Mouse (Mus musculus) lung, postnatal 0 days (tissue): ENCODE data around the gene Tas1r1. TPM values are rescaled to one million over a fixed set of nuclear protein-coding genes. Genes with fewer than 3 reads are reported as not detected.
"Not testable (repeated sequence)": the region's sequence is repeated elsewhere in the genome, so short reads cannot be mapped to it uniquely, and the experiment has no call there.

Source experiments
- ATAC-seq: fragments of 200-750 bp; cut with Nextera tagmentation; 2 replicates; pipeline ENCODE4 v1.8.0; 2017; ENCODE audit warnings: moderate library complexity
- DNase-seq: peaks from one replicate; pipeline ENCODE4 v3.0.0-alpha.2; 2016; ENCODE audit warnings: low spot score
- H3K27ac ChIP-seq: fragments of 300-500 bp; sonication (generic); 2 replicates; pipeline ENCODE4 v1.5.1; 2014; ENCODE audit warnings: antibody characterized with exemption, mild to moderate bottlenecking, low read length, mixed read lengths
- H3K27me3 ChIP-seq: fragments of 300-500 bp; sonication (generic); replicated peaks from 2 replicates; pipeline ENCODE4 v1.6.1; 2014; ENCODE audit warnings: low read length, mixed read lengths; ENCODE audit not compliant: insufficient read depth
- H3K36me3 ChIP-seq: fragments of 300-500 bp; sonication (generic); 2 replicates; pipeline ENCODE4 v1.6.1; 2014; ENCODE audit warnings: low read length, mixed read lengths; ENCODE audit not compliant: insufficient read depth
- H3K4me1 ChIP-seq: fragments of 300-500 bp; sonication (generic); 2 replicates; pipeline ENCODE4 v1.6.1; 2014; ENCODE audit warnings: antibody characterized with exemption, low read depth, low read length, mixed read lengths; ENCODE audit not compliant: insufficient read depth
- H3K4me2 ChIP-seq: fragments of 300-500 bp; sonication (generic); replicated peaks from 2 replicates; pipeline ENCODE4 v1.6.1; 2014; ENCODE audit warnings: low read depth, mild to moderate bottlenecking, low read length, moderate library complexity, mixed read lengths
- H3K4me3 ChIP-seq: fragments of 300-500 bp; sonication (generic); 2 replicates; pipeline ENCODE4 v1.5.1; 2014; ENCODE audit warnings: low read depth, low read length
- H3K9ac ChIP-seq: fragments of 300-500 bp; sonication (generic); replicated peaks from 2 replicates; pipeline ENCODE4 v1.6.1; 2014; ENCODE audit warnings: low read depth, mild to moderate bottlenecking
- H3K9me3 ChIP-seq: fragments of 300-500 bp; sonication (generic); 2 replicates; pipeline ENCODE4 v1.6.1; 2016; ENCODE audit warnings: low read length, mixed read lengths
- CTCF ChIP-seq: IDR thresholded peaks from 2 replicates; pipeline ENCODE4 v1.5.1; 2016; ENCODE audit warnings: antibody characterized with exemption, mild to moderate bottlenecking
- EP300 ChIP-seq: IDR thresholded peaks from 2 replicates; pipeline ENCODE4 v1.6.1; 2016; ENCODE audit warnings: antibody characterized with exemption, mild to moderate bottlenecking, control low read depth
- WGBS: fragments of 180-500 bp; shearing (Covaris S2); extraction: QIAGEN DNeasy Blood & Tissue Kit; methylation state at CpG from one replicate; pipeline ENCODE4 v1.1.7; 2014; 5-methylcytosine and 5-hydroxymethylcytosine counted together
- polyA plus RNA-seq: library from polyadenylated mRNA; unstranded; fragments of >200 nt; fragmentation: Nextera tagmentation; extraction: Ambion mirVana; gene quantifications from 2 replicates; pipeline ENCODE4 v1.2.1, GENCODE M21; 2015

The Tas1r1 gene
- polyA plus RNA-seq, 1 experiment from 2014 or later = 0.21 TPM

DNA sequence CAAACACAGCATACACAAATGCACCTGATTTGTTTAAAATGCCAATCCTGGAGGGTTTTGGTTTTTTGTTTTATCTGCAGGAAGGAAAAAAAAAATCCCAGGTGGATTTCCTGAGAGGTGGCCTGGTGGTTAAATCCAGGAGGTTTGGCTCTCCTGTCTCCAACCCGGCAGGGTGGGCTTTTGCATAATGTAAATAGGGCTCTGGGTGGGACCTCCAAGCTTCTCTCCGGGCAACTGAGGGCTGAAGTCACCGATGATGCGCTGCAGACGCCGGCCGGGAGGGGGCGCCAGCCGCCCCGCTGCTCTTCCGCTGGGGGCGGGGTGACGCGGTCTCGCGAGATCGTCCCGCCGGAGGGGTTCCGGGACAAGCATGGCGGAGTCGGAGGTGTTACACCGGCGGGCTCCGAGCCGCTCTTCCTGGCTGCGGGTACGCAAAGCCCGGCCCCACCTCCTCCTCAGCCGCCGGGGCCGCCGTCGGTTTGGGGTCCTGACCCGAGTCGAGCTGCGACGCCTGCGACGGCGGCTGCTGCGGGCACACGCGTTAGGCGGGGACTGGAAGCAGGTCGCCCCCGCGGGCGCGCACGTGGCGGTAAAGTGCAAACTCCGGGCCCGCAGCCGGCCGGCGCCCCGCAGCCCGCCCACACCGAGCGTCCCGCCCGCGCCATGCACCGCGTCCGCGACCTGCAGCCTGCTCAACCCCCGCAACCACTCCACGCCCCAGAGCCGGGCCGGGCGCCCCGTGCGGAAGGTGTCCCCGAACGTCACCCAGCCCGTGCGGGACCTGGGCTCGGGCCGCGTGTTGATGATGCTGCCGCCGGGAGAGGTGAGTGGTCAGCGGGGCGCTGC lies 840 bp upstream of the Tas1r1 start, which contains the start of gene Nol9:
Nol9 (plus strand) TSS at position 337 of the 846 bp plus-strand sequence.
- Histone ChIP-seq H3K27me3 (no peaks in the 10 kb centered on the region), H3K4me1 (no peaks in the 10 kb centered on the region), H3K9ac (peak within 1 kb of the TSS; percentile 71), H3K27ac (peak within 1 kb of the TSS; percentile 32; the same call in 1 of the 2 replicates), H3K9me3 (no peaks in the 10 kb centered on the region), H3K36me3 (peaks cover 9% of the 10 kb centered on the region; the same call in 1 of the 2 replicates), H3K4me2 (peak within 1 kb of the TSS; percentile 99), H3K4me3 (peak within 1 kb of the TSS; percentile 87)
- ATAC-seq (peak; percentile 95), DNase-seq (peak; percentile 94)
- 2% methylated on average over 80 of the region's 86 CpGs for WGBS
- TF ChIP-seq EP300 = peak; percentile 11; the same call in 1 of the 2 replicates
- TF ChIP-seq CTCF = peak; percentile 95

DNA sequence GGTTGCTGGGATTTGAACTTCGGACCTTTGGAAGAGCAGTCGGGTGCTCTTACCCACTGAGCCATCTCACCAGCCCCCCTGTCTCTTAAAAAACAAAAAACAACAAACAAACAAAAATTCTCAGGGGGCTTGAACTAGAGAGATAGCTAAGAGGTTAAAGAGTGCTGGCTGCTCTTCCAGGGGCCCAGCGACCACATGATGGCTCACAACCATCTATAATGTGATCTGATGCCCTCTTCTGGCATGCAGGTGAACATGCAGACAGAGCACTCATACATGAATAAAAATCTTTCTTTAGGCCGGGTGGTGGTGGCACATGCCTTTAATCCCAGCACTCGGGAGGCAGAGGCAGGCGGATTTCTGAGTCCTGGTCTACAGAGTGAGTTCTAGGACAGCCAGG lies 1.9 kb downstream of the Tas1r1 start:
- H3K4me1 ChIP-seq, DNase-seq, H3K4me3 ChIP-seq, H3K27me3 ChIP-seq, H3K27ac ChIP-seq, H3K4me2 ChIP-seq, H3K36me3 ChIP-seq, H3K9ac ChIP-seq, ATAC-seq, H3K9me3 ChIP-seq: not testable (repeated sequence)
- WGBS = 90% methylated on average over 6 of the region's 6 CpGs
- TF ChIP-seq CTCF = peak; percentile 56

DNA sequence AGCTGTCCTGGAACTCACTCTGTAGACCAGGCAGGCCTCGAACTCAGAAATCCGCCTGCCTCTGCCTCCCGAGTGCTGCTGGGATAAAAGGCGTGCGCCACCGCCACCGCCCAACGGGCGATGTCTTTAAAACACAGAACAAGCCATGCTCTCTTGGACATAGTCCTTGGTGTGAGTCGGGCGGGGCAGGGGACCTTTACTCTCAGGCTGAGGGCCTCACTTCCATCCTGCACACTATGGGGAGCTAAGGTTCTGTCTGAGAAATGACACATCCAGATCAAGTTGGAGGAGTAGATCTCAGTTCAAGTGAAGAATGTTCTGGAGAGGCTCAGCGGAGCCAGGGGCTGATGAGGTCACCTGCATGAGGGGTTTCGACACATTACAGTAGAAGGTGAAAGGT lies 5.4 kb downstream of the Tas1r1 start:
- no peak for ATAC-seq
- 84% methylated on average over 13 of the region's 13 CpGs for WGBS

GRCm38 (mm10) chr4:152029997-152030396 lies 8.4 kb downstream of the Tas1r1 start:
- no peak overlapping the region for H3K27ac ChIP-seq
- no peaks in the 10 kb centered on the region for H3K9me3 ChIP-seq
- no peak overlapping the region for H3K4me3 ChIP-seq
- WGBS = 73% methylated on average over 4 of the region's 4 CpGs
- H3K4me1 ChIP-seq = peaks cover 17% of the 10 kb centered on the region; the same call in 1 of the 2 replicates
- H3K27me3 ChIP-seq = no peaks in the 10 kb centered on the region
- DNase-seq = peak; percentile 69
- no peak overlapping the region for H3K4me2 ChIP-seq
- H3K9ac ChIP-seq = no peak overlapping the region
- TF ChIP-seq CTCF (peak; percentile 67), EP300 (no peak)
- peak; percentile 11; the same call in 1 of the 2 replicates for ATAC-seq
- no peaks in the 10 kb centered on the region for H3K36me3 ChIP-seq

More for the DNA sequence above, 5.4 kb downstream of the Tas1r1 start:
- H3K27me3 ChIP-seq = no peaks in the 10 kb centered on the region
- DNase-seq = no peak
- H3K4me2 ChIP-seq = no peak overlapping the region
- no peaks in the 10 kb centered on the region for H3K36me3 ChIP-seq
- TF ChIP-seq CTCF (no peak), EP300 (no peak)
- no peak overlapping the region for H3K4me3 ChIP-seq
- H3K4me1 ChIP-seq = peaks cover 4% of the 10 kb centered on the region; the same call in 1 of the 2 replicates
- no peak overlapping the region for H3K9ac ChIP-seq
- H3K9me3 ChIP-seq = no peaks in the 10 kb centered on the region
- no peak overlapping the region for H3K27ac ChIP-seq

- Histone ChIP-seq H3K36me3 (no peaks in the 10 kb centered on the region), H3K27ac (no peak overlapping the region), H3K4me3 (no peak overlapping the region), H3K27me3 (no peaks in the 10 kb centered on the region), H3K9ac (no peak overlapping the region), H3K4me1 (peaks cover 20% of the 10 kb centered on the region; the same call in 1 of the 2 replicates), H3K9me3 (no peaks in the 10 kb centered on the region), H3K4me2 (no peak overlapping the region)
- no peak for ATAC-seq
- DNase-seq = peak; percentile 37
- TF ChIP-seq CTCF = peak; percentile 65
- no peak for TF ChIP-seq EP300
- WGBS = 33% methylated on average over 5 of the region's 5 CpGs
Observed at GRCm38 (mm10) chr4:152029087-152029486, 9.3 kb downstream of the Tas1r1 start.

DNA sequence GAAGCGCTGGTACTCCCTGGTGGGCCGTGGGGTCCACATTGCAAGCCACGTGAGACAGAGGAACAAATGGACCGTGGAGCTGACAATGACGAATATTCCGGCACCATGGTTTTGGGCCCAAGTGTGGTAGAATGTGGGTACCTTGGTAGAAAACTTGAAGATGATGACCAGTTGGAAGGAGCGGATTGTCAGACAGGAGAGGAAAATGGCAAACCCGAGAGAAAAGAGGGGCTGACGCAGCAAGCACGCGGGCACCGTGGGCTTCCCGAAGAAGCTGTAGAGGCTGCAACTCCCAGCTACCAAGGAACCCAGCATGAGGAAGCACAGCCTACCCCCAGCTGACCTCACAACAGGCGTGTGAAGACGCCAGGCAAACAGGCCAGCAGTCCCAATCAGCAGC lies 9.9 kb downstream of the Tas1r1 start:
- peak overlapping the region; percentile 83; the same call in 1 of the 2 replicates for H3K4me2 ChIP-seq
- H3K4me3 ChIP-seq = 0 out of 2 replicates have a peak overlapping the region, but pooled peaks have one; percentile 71
- no peak overlapping the region for H3K27ac ChIP-seq
- no peak for DNase-seq
- no peaks in the 10 kb centered on the region for H3K9me3 ChIP-seq
- no peaks in the 10 kb centered on the region for H3K36me3 ChIP-seq
- no peaks in the 10 kb centered on the region for H3K27me3 ChIP-seq
- H3K4me1 ChIP-seq = peaks cover 20% of the 10 kb centered on the region; the same call in 1 of the 2 replicates
- TF ChIP-seq EP300 = no peak
- no peak for TF ChIP-seq CTCF
- no peak for ATAC-seq
- WGBS = 59% methylated on average over 15 of the region's 15 CpGs
- H3K9ac ChIP-seq = no peak overlapping the region
